Mouse (Mus musculus) midbrain, embryonic 11.5 days (tissue): ENCODE results near the gene Bbs5. TPM values are rescaled to one million over a fixed set of nuclear protein-coding genes. Genes with fewer than 3 reads are reported as not detected.
A peak's percentile ranks its signal among the peaks of the same experiment; 100 is the strongest.

Experiments
- ATAC-seq: fragments of 200-750 bp; cut with Nextera tagmentation; 2 replicates; pipeline ENCODE4 v1.8.0; 2017; ENCODE audit warnings: moderate TSS enrichment, moderate library complexity; ENCODE audit not compliant: low FRiP score
- DNase-seq: peaks from one replicate; pipeline ENCODE4 v3.0.0; 2015; ENCODE audit warnings: low spot score; ENCODE audit errors: missing footprints
- H3K27ac ChIP-seq: fragments of 300-500 bp; sonication (generic); 2 replicates; pipeline ENCODE4 v1.5.1; 2014; ENCODE audit warnings: low read depth, low read length
- H3K27me3 ChIP-seq: fragments of 300-500 bp; sonication (generic); 2 replicates; pipeline ENCODE4 v1.6.1; 2014; ENCODE audit warnings: mild to moderate bottlenecking, low read length, moderate library complexity, mixed read lengths; ENCODE audit not compliant: control insufficient read depth, insufficient read depth
- H3K36me3 ChIP-seq: fragments of 300-500 bp; sonication (generic); 2 replicates; pipeline ENCODE4 v1.6.1; 2014; ENCODE audit warnings: mild to moderate bottlenecking, low read length, moderate library complexity, mixed read lengths; ENCODE audit not compliant: control insufficient read depth, insufficient read depth
- H3K4me1 ChIP-seq: fragments of 300-500 bp; sonication (generic); 2 replicates; pipeline ENCODE4 v1.6.1; 2014; ENCODE audit warnings: low read length; ENCODE audit not compliant: control insufficient read depth, insufficient read depth
- H3K4me2 ChIP-seq: fragments of 300-500 bp; sonication (generic); 2 replicates; pipeline ENCODE4 v1.6.1; 2014; ENCODE audit warnings: mild to moderate bottlenecking, moderate library complexity
- H3K4me3 ChIP-seq: fragments of 300-500 bp; sonication (generic); 2 replicates; pipeline ENCODE4 v1.5.1; 2014; ENCODE audit warnings: low read depth, low read length
- H3K9ac ChIP-seq: fragments of 300-500 bp; sonication (generic); 2 replicates; pipeline ENCODE4 v1.6.1; 2014; ENCODE audit warnings: low read length
- H3K9me3 ChIP-seq: fragments of 300-500 bp; sonication (generic); 2 replicates; pipeline ENCODE4 v1.6.1; 2016; ENCODE audit warnings: low read length; ENCODE audit not compliant: control insufficient read depth
- WGBS: fragments of 180-500 bp; shearing (Covaris S2); extraction: QIAGEN DNeasy Blood & Tissue Kit; methylation state at CpG from one replicate; pipeline ENCODE4 v1.1.7; 2014; 5-methylcytosine and 5-hydroxymethylcytosine counted together
- polyA plus RNA-seq: library from polyadenylated mRNA; unstranded; fragments of >200 nt; fragmentation: Nextera tagmentation; extraction: Ambion mirVana; gene quantifications from 2 replicates; pipeline ENCODE4 v1.2.1, GENCODE M21; 2014

Gene Bbs5
- polyA plus RNA-seq, 1 experiment from 2014 or later, result 12.4 TPM

- DNase-seq, result no peak
- 69% methylated on average over 6 of the region's 6 CpGs for WGBS
- Histone ChIP-seq H3K4me2 (no peak overlapping the region), H3K9me3 (no peaks in the 10 kb centered on the region), H3K36me3 (no peaks in the 10 kb centered on the region), H3K27me3 (peaks cover 5% of the 10 kb centered on the region; the same call in 1 of the 2 replicates), H3K27ac (no peak overlapping the region), H3K9ac (no peak overlapping the region), H3K4me3 (no peak overlapping the region), H3K4me1 (peaks cover 11% of the 10 kb centered on the region)
- ATAC-seq, result no peak
These were observed 33.0 kb downstream of the Bbs5 start for GRCm38 (mm10) chr2:69679990-69680389.

- Histone ChIP-seq H3K36me3 (no peaks in the 10 kb centered on the region), H3K4me3 (no peak overlapping the region), H3K9me3 (no peaks in the 10 kb centered on the region), H3K9ac (no peak overlapping the region), H3K4me1 (peaks cover 11% of the 10 kb centered on the region), H3K4me2 (no peak overlapping the region), H3K27ac (no peak overlapping the region), H3K27me3 (peaks cover 8% of the 10 kb centered on the region; the same call in 1 of the 2 replicates)
- no peak for DNase-seq
- 84% methylated on average over 4 of the region's 4 CpGs for WGBS
- ATAC-seq, result no peak
These were observed 35.0 kb downstream of the Bbs5 start for GRCm38 (mm10) chr2:69681931-69682330.

- ATAC-seq (peak; percentile 85), DNase-seq (peak; percentile 95)
- H3K4me1 ChIP-seq, result peaks cover 11% of the 10 kb centered on the region
- no peak overlapping the region for H3K4me3 ChIP-seq
- no peak overlapping the region for H3K9ac ChIP-seq
- 15% methylated on average over 13 of the region's 13 CpGs for WGBS
- no peaks in the 10 kb centered on the region for H3K36me3 ChIP-seq
- peak overlapping the region; percentile 10; the same call in 1 of the 2 replicates for H3K4me2 ChIP-seq
- peaks cover 8% of the 10 kb centered on the region; the same call in 1 of the 2 replicates for H3K27me3 ChIP-seq
- no peak overlapping the region for H3K27ac ChIP-seq
- H3K9me3 ChIP-seq, result no peaks in the 10 kb centered on the region
These were observed 36.2 kb downstream of the Bbs5 start for GRCm38 (mm10) chr2:69683036-69683805.

GRCm38 (mm10) chr2:69684488-69684887 lies 37.5 kb downstream of the Bbs5 start:
- 93% methylated on average over 3 of the region's 3 CpGs for WGBS
- Histone ChIP-seq H3K4me3 (no peak overlapping the region), H3K9ac (no peak overlapping the region), H3K4me2 (no peak overlapping the region), H3K27ac (no peak overlapping the region), H3K4me1 (peaks cover 11% of the 10 kb centered on the region), H3K9me3 (no peaks in the 10 kb centered on the region), H3K36me3 (peaks cover 4% of the 10 kb centered on the region; the same call in 1 of the 2 replicates), H3K27me3 (peaks cover 8% of the 10 kb centered on the region; the same call in 1 of the 2 replicates)
- no peak for DNase-seq
- no peak for ATAC-seq

- H3K9ac ChIP-seq, result no peak overlapping the region
- peaks cover 6% of the 10 kb centered on the region for H3K36me3 ChIP-seq
- WGBS, result 93% methylated on average over 3 of the region's 3 CpGs
- no peaks in the 10 kb centered on the region for H3K9me3 ChIP-seq
- ATAC-seq (no peak), DNase-seq (no peak)
- no peak overlapping the region for H3K4me2 ChIP-seq
- no peaks in the 10 kb centered on the region for H3K4me1 ChIP-seq
- no peak overlapping the region for H3K4me3 ChIP-seq
- H3K27ac ChIP-seq, result no peak overlapping the region
- peaks cover under 1% of the 10 kb centered on the region; the same call in 1 of the 2 replicates for H3K27me3 ChIP-seq
These were observed 43.2 kb downstream of the Bbs5 start for GRCm38 (mm10) chr2:69690214-69690613.

- H3K9me3 ChIP-seq, result no peaks in the 10 kb centered on the region
- ATAC-seq, result no peak
- H3K27ac ChIP-seq, result no peak overlapping the region
- no peaks in the 10 kb centered on the region for H3K4me1 ChIP-seq
- WGBS, result 89% methylated on average over 6 of the region's 6 CpGs
- no peak for DNase-seq
- no peak overlapping the region for H3K4me3 ChIP-seq
- peaks cover 6% of the 10 kb centered on the region for H3K36me3 ChIP-seq
- no peak overlapping the region for H3K9ac ChIP-seq
- H3K27me3 ChIP-seq, result no peaks in the 10 kb centered on the region; the same call in 1 of the 2 replicates
- H3K4me2 ChIP-seq, result no peak overlapping the region
These were observed 43.9 kb downstream of the Bbs5 start for GRCm38 (mm10) chr2:69690843-69691242.

GRCm38 (mm10) chr2:69693501-69693900 lies 46.5 kb downstream of the Bbs5 start:
- Histone ChIP-seq H3K36me3 (peaks cover 6% of the 10 kb centered on the region), H3K27me3 (no peaks in the 10 kb centered on the region), H3K9ac (no peak overlapping the region), H3K9me3 (no peaks in the 10 kb centered on the region), H3K4me1 (no peaks in the 10 kb centered on the region), H3K4me2 (no peak overlapping the region), H3K27ac (no peak overlapping the region), H3K4me3 (no peak overlapping the region)
- WGBS, result 95% methylated on average over 11 of the region's 11 CpGs
- DNase-seq (no peak), ATAC-seq (no peak)

GRCm38 (mm10) chr2:69700446-69700845 lies 53.5 kb downstream of the Bbs5 start:
- DNase-seq, result no peak
- peaks cover 13% of the 10 kb centered on the region for H3K36me3 ChIP-seq
- WGBS, result 93% methylated on average over 8 of the region's 8 CpGs
- no peaks in the 10 kb centered on the region for H3K27me3 ChIP-seq
- H3K4me2 ChIP-seq, result no peak overlapping the region
- H3K4me1 ChIP-seq, result no peaks in the 10 kb centered on the region
- H3K9ac ChIP-seq, result no peak overlapping the region
- no peaks in the 10 kb centered on the region for H3K9me3 ChIP-seq
- H3K27ac ChIP-seq, result no peak overlapping the region
- no peak overlapping the region for H3K4me3 ChIP-seq
- no peak for ATAC-seq

- Histone ChIP-seq H3K4me1 (0 out of 2 replicates have a peak, but pooled peaks cover 4% of the 10 kb centered on the region), H3K27me3 (no peaks in the 10 kb centered on the region), H3K4me2 (no peak overlapping the region), H3K4me3 (no peak overlapping the region), H3K9ac (no peak overlapping the region), H3K36me3 (0 out of 2 replicates have a peak, but pooled peaks cover 2% of the 10 kb centered on the region), H3K9me3 (no peaks in the 10 kb centered on the region), H3K27ac (no peak overlapping the region)
- WGBS, result 92% methylated on average over 14 of the region's 14 CpGs
- no peak for ATAC-seq
- no peak for DNase-seq
These were observed 65.2 kb downstream of the Bbs5 start for GRCm38 (mm10) chr2:69712171-69712570.
